Mouse (Mus musculus) forebrain, embryonic 11.5 days (tissue): Measurements from ENCODE around the gene Yars. TPM values are rescaled to one million over a fixed set of nuclear protein-coding genes. Genes with fewer than 3 reads are reported as not detected.

Experiments
- ATAC-seq: fragments of 200-750 bp; cut with Nextera tagmentation; replicated peaks from 2 replicates; pipeline ENCODE4 v1.8.0; 2017; ENCODE audit warnings: moderate TSS enrichment; ENCODE audit not compliant: low FRiP score
- DNase-seq: peaks from one replicate; pipeline ENCODE4 v3.0.0-alpha.2; 2017; ENCODE audit warnings: low spot score
- H3K27ac ChIP-seq: fragments of 300-500 bp; sonication (generic); 2 replicates; pipeline ENCODE4 v1.5.1; 2014; ENCODE audit warnings: low read depth, low read length
- H3K27me3 ChIP-seq: fragments of 300-500 bp; sonication (generic); 2 replicates; pipeline ENCODE4 v1.6.1; 2014; ENCODE audit warnings: mild to moderate bottlenecking, low read length, mixed read lengths; ENCODE audit not compliant: control insufficient read depth, insufficient read depth
- H3K36me3 ChIP-seq: fragments of 300-500 bp; sonication (generic); 2 replicates; pipeline ENCODE4 v1.6.1; 2014; ENCODE audit warnings: mild to moderate bottlenecking, low read length, moderate library complexity, mixed read lengths; ENCODE audit not compliant: control insufficient read depth, insufficient read depth
- H3K4me1 ChIP-seq: fragments of 300-500 bp; sonication (generic); replicated peaks from 2 replicates; pipeline ENCODE4 v1.6.1; 2014; ENCODE audit warnings: low read length, mixed read lengths; ENCODE audit not compliant: control insufficient read depth, insufficient read depth
- H3K4me2 ChIP-seq: fragments of 300-500 bp; sonication (generic); 2 replicates; pipeline ENCODE4 v1.6.1; 2014; ENCODE audit warnings: low read depth, mild to moderate bottlenecking, low read length, moderate library complexity, mixed read lengths; ENCODE audit not compliant: severe bottlenecking
- H3K4me3 ChIP-seq: fragments of 300-500 bp; sonication (generic); 2 replicates; pipeline ENCODE4 v1.5.1; 2014; ENCODE audit warnings: low read depth, low read length
- H3K9ac ChIP-seq: fragments of 300-500 bp; sonication (generic); 2 replicates; pipeline ENCODE4 v1.6.1; 2014; ENCODE audit warnings: low read length
- H3K9me3 ChIP-seq: fragments of 300-500 bp; sonication (generic); 2 replicates; pipeline ENCODE4 v1.6.1; 2016; ENCODE audit warnings: low read length, mixed read lengths; ENCODE audit not compliant: control insufficient read depth
- WGBS: fragments of 180-500 bp; shearing (Covaris S2); extraction: QIAGEN DNeasy Blood & Tissue Kit; methylation state at CpG from one replicate; pipeline ENCODE4 v1.1.7; 2014; 5-methylcytosine and 5-hydroxymethylcytosine counted together
- polyA plus RNA-seq: library from polyadenylated mRNA; unstranded; fragments of >200 nt; fragmentation: Nextera tagmentation; extraction: Ambion mirVana; gene quantifications from 2 replicates; pipeline ENCODE4 v1.2.1, GENCODE M21; 2014

The Yars gene
- polyA plus RNA-seq, result 113 and 118 TPM in 2 replicates

GRCm38 (mm10) chr4:129189542-129190519, at the start of gene Yars, which contains the start of gene S100pbp:
TSS of gene Yars (plus strand) at chr4:129189760.
TSS of gene S100pbp (minus strand) at chr4:129189727.
- H3K9ac ChIP-seq, result peak within 1 kb of the TSS; percentile 87
- H3K4me2 ChIP-seq, result peak within 1 kb of the TSS; percentile 80
- WGBS, result under 1% methylated on average over 52 of the region's 58 CpGs
- H3K9me3 ChIP-seq, result no peaks in the 10 kb centered on the region
- peak within 1 kb of the TSS; percentile 92 for H3K4me3 ChIP-seq
- H3K27ac ChIP-seq, result peak within 1 kb of the TSS; percentile 85
- peaks cover 5% of the 10 kb centered on the region for H3K4me1 ChIP-seq
- H3K27me3 ChIP-seq, result no peaks in the 10 kb centered on the region
- H3K36me3 ChIP-seq, result no peaks in the 10 kb centered on the region
- DNase-seq, result peak; percentile 99
- peak; percentile 84 for ATAC-seq

GRCm38 (mm10) chr4:129140808-129141207, 48.8 kb upstream of the Yars start:
- no peak overlapping the region for H3K4me2 ChIP-seq

GRCm38 (mm10) chr4:129141560-129142438, 47.8 kb upstream of the Yars start:
- H3K36me3 ChIP-seq, result no peaks in the 10 kb centered on the region
- no peak for DNase-seq
- ATAC-seq, result no peak
- H3K4me2 ChIP-seq, result no peak overlapping the region
- no peak overlapping the region for H3K9ac ChIP-seq
- H3K27ac ChIP-seq, result no peak overlapping the region
- 0 out of 2 replicates have a peak, but pooled peaks cover 2% of the 10 kb centered on the region for H3K4me1 ChIP-seq
- 85% methylated on average over 17 of the region's 17 CpGs for WGBS
- H3K4me3 ChIP-seq, result no peak overlapping the region
- peaks cover 13% of the 10 kb centered on the region for H3K27me3 ChIP-seq
- no peaks in the 10 kb centered on the region for H3K9me3 ChIP-seq

More at GRCm38 (mm10) chr4:129140808-129141207, 48.8 kb upstream of the Yars start:
- no peak for DNase-seq
- Histone ChIP-seq H3K4me3 (no peak overlapping the region), H3K4me1 (peaks cover 2% of the 10 kb centered on the region; the same call in 1 of the 2 replicates), H3K9ac (no peak overlapping the region), H3K36me3 (no peaks in the 10 kb centered on the region), H3K27ac (no peak overlapping the region), H3K27me3 (peaks cover 20% of the 10 kb centered on the region), H3K9me3 (no peaks in the 10 kb centered on the region)
- 92% methylated on average over 4 of the region's 4 CpGs for WGBS
- no peak for ATAC-seq

- DNase-seq, result no peak
- H3K9me3 ChIP-seq, result no peaks in the 10 kb centered on the region
These were observed 47.0 kb upstream of the Yars start for GRCm38 (mm10) chr4:129142439-129143045.

GRCm38 (mm10) chr4:129143509-129143908, 46.1 kb upstream of the Yars start:
- Histone ChIP-seq H3K27ac (no peak overlapping the region), H3K36me3 (no peaks in the 10 kb centered on the region), H3K27me3 (peaks cover 1% of the 10 kb centered on the region; the same call in 1 of the 2 replicates), H3K4me2 (no peak overlapping the region), H3K9me3 (no peaks in the 10 kb centered on the region), H3K9ac (no peak overlapping the region), H3K4me3 (no peak overlapping the region), H3K4me1 (no peaks in the 10 kb centered on the region)
- DNase-seq (no peak), ATAC-seq (no peak)
- 96% methylated on average over 5 of the region's 5 CpGs for WGBS

More at GRCm38 (mm10) chr4:129142439-129143045, 47.0 kb upstream of the Yars start:
- WGBS, result 87% methylated on average over 11 of the region's 11 CpGs
- no peaks in the 10 kb centered on the region for H3K4me1 ChIP-seq
- no peak overlapping the region for H3K4me2 ChIP-seq
- no peak overlapping the region for H3K9ac ChIP-seq
- ATAC-seq, result no peak
- H3K27ac ChIP-seq, result no peak overlapping the region
- H3K36me3 ChIP-seq, result no peaks in the 10 kb centered on the region
- H3K27me3 ChIP-seq, result peaks cover 6% of the 10 kb centered on the region
- H3K4me3 ChIP-seq, result no peak overlapping the region

- Histone ChIP-seq H3K27me3 (no peaks in the 10 kb centered on the region), H3K9ac (no peak overlapping the region), H3K4me1 (no peaks in the 10 kb centered on the region), H3K4me2 (no peak overlapping the region), H3K27ac (no peak overlapping the region), H3K4me3 (no peak overlapping the region), H3K9me3 (no peaks in the 10 kb centered on the region), H3K36me3 (no peaks in the 10 kb centered on the region)
- no peak for DNase-seq
- ATAC-seq, result no peak
- WGBS, result 66% methylated on average over 16 of the region's 16 CpGs
These were observed 44.9 kb upstream of the Yars start for GRCm38 (mm10) chr4:129144401-129145367.

GRCm38 (mm10) chr4:129145411-129145810, 44.1 kb upstream of the Yars start:
- DNase-seq, result no peak
- H3K4me2 ChIP-seq, result no peak overlapping the region
- no peaks in the 10 kb centered on the region for H3K27me3 ChIP-seq
- WGBS, result 76% methylated on average over 4 of the region's 4 CpGs
- no peak overlapping the region for H3K9ac ChIP-seq
- no peaks in the 10 kb centered on the region; the same call in 1 of the 2 replicates for H3K36me3 ChIP-seq
- ATAC-seq, result no peak
- H3K27ac ChIP-seq, result no peak overlapping the region
- no peaks in the 10 kb centered on the region for H3K9me3 ChIP-seq
- no peak overlapping the region for H3K4me3 ChIP-seq
- no peaks in the 10 kb centered on the region for H3K4me1 ChIP-seq
